Mouse (Mus musculus): ENCODE data around the gene Olfr568. TPM values are rescaled to one million over a fixed set of nuclear protein-coding genes. Genes with fewer than 3 reads are reported as not detected.

Olfr568 gene
- not detected in 2 replicates for polyA plus RNA-seq (2012; rRNA removed; ENCODE audit: low replicate concordance)

GRCm38 (mm10) chr7:102876822-102877221, at the start of gene Olfr568:
TSS of gene Olfr568 (plus strand) at chr7:102877122.

GRCm38 (mm10) chr7:102858665-102859064, 18.3 kb upstream of the Olfr568 start, which contains the start of gene Olfr566:
TSS of gene Olfr566 (minus strand) at chr7:102858765.

GRCm38 (mm10) chr7:102890782-102891181, 13.9 kb downstream of the Olfr568 start, which contains the start of gene Olfr569:
TSS of gene Olfr569 (minus strand) at chr7:102890882.

GRCm38 (mm10) chr7:102917032-102917875, 40.3 kb downstream of the Olfr568 start, which contains the start of gene Olfr571:
TSS of gene Olfr571 (minus strand) at chr7:102917536.

GRCm38 (mm10) chr7:102924109-102924508, 47.2 kb downstream of the Olfr568 start, which contains the start of gene Olfr572:
TSS of gene Olfr572 (plus strand) at chr7:102924409.

Other genes with a start within 250 kb of the Olfr568 start
- not detected in 2 replicates for gene Olfr554, start 238.7 kb upstream of the Olfr568 start, polyA plus RNA-seq (2012; rRNA removed; ENCODE audit: low replicate concordance)
- gene Olfr555, start 218.3 kb upstream of the Olfr568 start, polyA plus RNA-seq (2012; rRNA removed; ENCODE audit: low replicate concordance) = not detected in 2 replicates
- gene Olfr556, start 212.2 kb upstream of the Olfr568 start, polyA plus RNA-seq (2012; rRNA removed; ENCODE audit: low replicate concordance) = not detected in 2 replicates
- 1.7 and 3.0 TPM in 2 replicates for gene Trim68, start 189.8 kb upstream of the Olfr568 start, polyA plus RNA-seq (2012; rRNA removed; ENCODE audit: low replicate concordance)
- not detected in 2 replicates for gene Olfr557, start 181.2 kb upstream of the Olfr568 start, polyA plus RNA-seq (2012; rRNA removed; ENCODE audit: low replicate concordance)
- 0.07 and 0.09 TPM in 2 replicates for gene Olfr558, start 174.9 kb upstream of the Olfr568 start, polyA plus RNA-seq (2012; rRNA removed; ENCODE audit: low replicate concordance)
- not detected in 2 replicates for gene Olfr33, start 158.1 kb upstream of the Olfr568 start, polyA plus RNA-seq (2012; rRNA removed; ENCODE audit: low replicate concordance)
- gene Olfr559, start 149.6 kb upstream of the Olfr568 start, polyA plus RNA-seq (2012; rRNA removed; ENCODE audit: low replicate concordance) = not detected in 2 replicates
- not detected in 2 replicates for gene Olfr560, start 117.8 kb upstream of the Olfr568 start, polyA plus RNA-seq (2012; rRNA removed; ENCODE audit: low replicate concordance)
- 0.24 and 0.67 TPM in 2 replicates for gene Olfr78, start 117.7 kb upstream of the Olfr568 start, polyA plus RNA-seq (2012; rRNA removed; ENCODE audit: low replicate concordance)
- gene Olfr561, start 105.9 kb upstream of the Olfr568 start, polyA plus RNA-seq (2012; rRNA removed; ENCODE audit: low replicate concordance) = not detected in 2 replicates
- not detected in 2 replicates for gene Olfr564, start 73.6 kb upstream of the Olfr568 start, polyA plus RNA-seq (2012; rRNA removed; ENCODE audit: low replicate concordance)
- gene Olfr566, start 18.4 kb upstream of the Olfr568 start, polyA plus RNA-seq (2012; rRNA removed; ENCODE audit: low replicate concordance) = not detected in 2 replicates
- gene Olfr569, start 13.8 kb downstream of the Olfr568 start, polyA plus RNA-seq (2012; rRNA removed; ENCODE audit: low replicate concordance) = not detected in 2 replicates
- not detected in 2 replicates for gene Olfr570, start 17.5 kb downstream of the Olfr568 start, polyA plus RNA-seq (2012; rRNA removed; ENCODE audit: low replicate concordance)
- gene Olfr571, start 40.4 kb downstream of the Olfr568 start, polyA plus RNA-seq (2012; rRNA removed; ENCODE audit: low replicate concordance) = not detected in 2 replicates
- gene Olfr572, start 47.3 kb downstream of the Olfr568 start, polyA plus RNA-seq (2012; rRNA removed; ENCODE audit: low replicate concordance) = not detected in 2 replicates
- not detected in 2 replicates for gene Olfr573-ps1, start 65.5 kb downstream of the Olfr568 start, polyA plus RNA-seq (2012; rRNA removed; ENCODE audit: low replicate concordance)
- not detected in 2 replicates for gene Olfr574, start 71.3 kb downstream of the Olfr568 start, polyA plus RNA-seq (2012; rRNA removed; ENCODE audit: low replicate concordance)
- not detected in 2 replicates for gene Olfr575, start 81.7 kb downstream of the Olfr568 start, polyA plus RNA-seq (2012; rRNA removed; ENCODE audit: low replicate concordance)
- not detected in 2 replicates for gene Olfr576, start 85.5 kb downstream of the Olfr568 start, polyA plus RNA-seq (2012; rRNA removed; ENCODE audit: low replicate concordance)
- not detected in 2 replicates for gene Olfr577, start 98.8 kb downstream of the Olfr568 start, polyA plus RNA-seq (2012; rRNA removed; ENCODE audit: low replicate concordance)
- not detected in 2 replicates for gene Olfr578, start 112.2 kb downstream of the Olfr568 start, polyA plus RNA-seq (2012; rRNA removed; ENCODE audit: low replicate concordance)
- not detected in 2 replicates for gene Olfr582, start 160.9 kb downstream of the Olfr568 start, polyA plus RNA-seq (2012; rRNA removed; ENCODE audit: low replicate concordance)
- gene Olfr583, start 174.2 kb downstream of the Olfr568 start, polyA plus RNA-seq (2012; rRNA removed; ENCODE audit: low replicate concordance) = not detected in 2 replicates
- not detected in 2 replicates for gene Olfr584, start 204.8 kb downstream of the Olfr568 start, polyA plus RNA-seq (2012; rRNA removed; ENCODE audit: low replicate concordance)
- not detected in 2 replicates for gene Olfr585, start 220.6 kb downstream of the Olfr568 start, polyA plus RNA-seq (2012; rRNA removed; ENCODE audit: low replicate concordance)
- not detected in 2 replicates for gene Olfr586, start 248.5 kb downstream of the Olfr568 start, polyA plus RNA-seq (2012; rRNA removed; ENCODE audit: low replicate concordance)

All from duodenum, adult 2 months (tissue).